Mouse (Mus musculus): ENCODE results near the gene Bola2.

GRCm38 (mm10) chr7:126690737-126691136, 4.5 kb upstream of the Bola2 start:
- no peak for TF ChIP-seq CTCF (IDR thresholded peaks at IDR 0.05; ENCODE audit: insufficient read depth, low read length)
- no peak for TF ChIP-seq POLR2A (IDR thresholded peaks at IDR 0.05; ENCODE audit: borderline replicate concordance, extremely low read depth, low read depth, low read length)

All from lung, adult 2 months (tissue).